Mouse (Mus musculus): ENCODE results near the gene Nptx1. TPM values are rescaled to one million over a fixed set of nuclear protein-coding genes. Genes with fewer than 3 reads are reported as not detected.

Gene Nptx1
- polyA plus RNA-seq (2015; fragmentation: Nextera tagmentation; extraction: Ambion mirVana), result 0.04 TPM in 1 of 2 replicates, not detected in the other

- H3K27me3 ChIP-seq (ENCODE audit: insufficient read depth, low read length), result peaks cover 75% of the 10 kb centered on the region
- ATAC-seq (0 out of 2 replicates have a peak, but pooled peaks have one; percentile 15), DNase-seq (no peak)
- peak within 1 kb of the TSS; percentile 51 for H3K4me3 ChIP-seq (ENCODE audit: low read depth, low read length)
- no peak for TF ChIP-seq EP300 (IDR thresholded peaks at IDR 0.05; ENCODE audit: low read depth)
- H3K27ac ChIP-seq (ENCODE audit: low read depth), result no peak within 1 kb of the TSS
- WGBS (ENCODE audit: insufficient replicate concordance), result under 1% methylated on average over 84 of the region's 90 CpGs
- no peaks in the 10 kb centered on the region for H3K36me3 ChIP-seq (replicated peaks; ENCODE audit: insufficient read depth, low read length)
- peak within 1 kb of the TSS; percentile 79 for H3K4me2 ChIP-seq (ENCODE audit: low read depth, low read length)
- H3K9ac ChIP-seq (replicated peaks), result peak within 1 kb of the TSS; percentile 44
- H3K4me1 ChIP-seq (ENCODE audit: insufficient read depth), result peaks cover 33% of the 10 kb centered on the region
- H3K9me3 ChIP-seq (ENCODE audit: low read length), result no peaks in the 10 kb centered on the region
Observed at GRCm38 (mm10) chr11:119547183-119547921, at the start of gene Nptx1. Gene Nptx1, minus strand, starts transcription at chr11:119547753.

GRCm38 (mm10) chr11:119593966-119594365, 46.4 kb upstream of the Nptx1 start:
- Histone ChIP-seq H3K36me3 (replicated peaks; ENCODE audit: insufficient read depth, low read length) (no peaks in the 10 kb centered on the region), H3K27me3 (ENCODE audit: insufficient read depth, low read length) (0 out of 2 replicates have a peak, but pooled peaks cover 8% of the 10 kb centered on the region), H3K27ac (ENCODE audit: low read depth) (no peak overlapping the region), H3K4me3 (ENCODE audit: low read depth, low read length) (no peak overlapping the region), H3K4me2 (ENCODE audit: low read depth, low read length) (no peak overlapping the region), H3K4me1 (ENCODE audit: insufficient read depth) (no peaks in the 10 kb centered on the region), H3K9me3 (ENCODE audit: low read length) (no peaks in the 10 kb centered on the region), H3K9ac (replicated peaks) (no peak overlapping the region)
- DNase-seq (no peak), ATAC-seq (no peak)
- 33% methylated on average over 3 of the region's 3 CpGs for WGBS (ENCODE audit: insufficient replicate concordance)
- TF ChIP-seq CTCF (IDR thresholded peaks at IDR 0.05; ENCODE audit: low read depth) (no peak), EP300 (IDR thresholded peaks at IDR 0.05; ENCODE audit: low read depth) (no peak)

- 33% methylated on average over 7 of the region's 7 CpGs for WGBS (ENCODE audit: insufficient replicate concordance)
- ATAC-seq, result no peak
Observed at GRCm38 (mm10) chr11:119589242-119589641, 41.7 kb upstream of the Nptx1 start.

GRCm38 (mm10) chr11:119587112-119587511, 39.6 kb upstream of the Nptx1 start:
- Histone ChIP-seq H3K36me3 (replicated peaks; ENCODE audit: insufficient read depth, low read length) (no peaks in the 10 kb centered on the region), H3K4me1 (ENCODE audit: insufficient read depth) (no peaks in the 10 kb centered on the region), H3K27me3 (ENCODE audit: insufficient read depth, low read length) (0 out of 2 replicates have a peak, but pooled peaks cover 4% of the 10 kb centered on the region), H3K4me2 (ENCODE audit: low read depth, low read length) (no peak overlapping the region), H3K9me3 (ENCODE audit: low read length) (no peaks in the 10 kb centered on the region), H3K9ac (replicated peaks) (no peak overlapping the region), H3K27ac (ENCODE audit: low read depth) (no peak overlapping the region), H3K4me3 (ENCODE audit: low read depth, low read length) (no peak overlapping the region)
- DNase-seq (no peak), ATAC-seq (no peak)
- TF ChIP-seq EP300 (IDR thresholded peaks at IDR 0.05; ENCODE audit: low read depth), result no peak
- TF ChIP-seq CTCF (IDR thresholded peaks at IDR 0.05; ENCODE audit: low read depth), result no peak
- 55% methylated on average over 5 of the region's 5 CpGs for WGBS (ENCODE audit: insufficient replicate concordance)

More at GRCm38 (mm10) chr11:119589242-119589641, 41.7 kb upstream of the Nptx1 start:
- H3K9me3 ChIP-seq (ENCODE audit: low read length), result no peaks in the 10 kb centered on the region
- H3K27ac ChIP-seq (ENCODE audit: low read depth), result no peak overlapping the region
- H3K4me2 ChIP-seq (ENCODE audit: low read depth, low read length), result no peak overlapping the region
- H3K9ac ChIP-seq (replicated peaks), result no peak overlapping the region
- 0 out of 2 replicates have a peak, but pooled peaks cover 8% of the 10 kb centered on the region for H3K27me3 ChIP-seq (ENCODE audit: insufficient read depth, low read length)
- DNase-seq, result no peak
- no peak overlapping the region for H3K4me3 ChIP-seq (ENCODE audit: low read depth, low read length)
- no peak for TF ChIP-seq EP300 (IDR thresholded peaks at IDR 0.05; ENCODE audit: low read depth)
- TF ChIP-seq CTCF (IDR thresholded peaks at IDR 0.05; ENCODE audit: low read depth), result no peak
- H3K4me1 ChIP-seq (ENCODE audit: insufficient read depth), result no peaks in the 10 kb centered on the region
- H3K36me3 ChIP-seq (replicated peaks; ENCODE audit: insufficient read depth, low read length), result no peaks in the 10 kb centered on the region

GRCm38 (mm10) chr11:119586511-119586910, 39.0 kb upstream of the Nptx1 start:
- ATAC-seq, result no peak
- no peak overlapping the region for H3K4me3 ChIP-seq (ENCODE audit: low read depth, low read length)
- no peaks in the 10 kb centered on the region for H3K4me1 ChIP-seq (ENCODE audit: insufficient read depth)
- DNase-seq, result no peak
- H3K27me3 ChIP-seq (ENCODE audit: insufficient read depth, low read length), result 0 out of 2 replicates have a peak, but pooled peaks cover 4% of the 10 kb centered on the region
- 74% methylated on average over 4 of the region's 4 CpGs for WGBS (ENCODE audit: insufficient replicate concordance)
- no peak for TF ChIP-seq EP300 (IDR thresholded peaks at IDR 0.05; ENCODE audit: low read depth)
- no peak for TF ChIP-seq CTCF (IDR thresholded peaks at IDR 0.05; ENCODE audit: low read depth)
- no peaks in the 10 kb centered on the region for H3K36me3 ChIP-seq (replicated peaks; ENCODE audit: insufficient read depth, low read length)
- no peak overlapping the region for H3K27ac ChIP-seq (ENCODE audit: low read depth)
- H3K9me3 ChIP-seq (ENCODE audit: low read length), result no peaks in the 10 kb centered on the region
- H3K4me2 ChIP-seq (ENCODE audit: low read depth, low read length), result no peak overlapping the region
- no peak overlapping the region for H3K9ac ChIP-seq (replicated peaks)

- no peaks in the 10 kb centered on the region for H3K27me3 ChIP-seq (ENCODE audit: insufficient read depth, low read length)
- no peaks in the 10 kb centered on the region for H3K9me3 ChIP-seq (ENCODE audit: low read length)
- H3K9ac ChIP-seq (replicated peaks), result no peak overlapping the region
- H3K4me2 ChIP-seq (ENCODE audit: low read depth, low read length), result no peak overlapping the region
- WGBS (ENCODE audit: insufficient replicate concordance), result 77% methylated on average over 2 of the region's 2 CpGs
- no peak overlapping the region for H3K4me3 ChIP-seq (ENCODE audit: low read depth, low read length)
- DNase-seq, result no peak
- H3K27ac ChIP-seq (ENCODE audit: low read depth), result no peak overlapping the region
- no peak for ATAC-seq
- H3K36me3 ChIP-seq (replicated peaks; ENCODE audit: insufficient read depth, low read length), result no peaks in the 10 kb centered on the region
- H3K4me1 ChIP-seq (ENCODE audit: insufficient read depth), result no peaks in the 10 kb centered on the region
- TF ChIP-seq EP300 (IDR thresholded peaks at IDR 0.05; ENCODE audit: low read depth) (no peak), CTCF (IDR thresholded peaks at IDR 0.05; ENCODE audit: low read depth) (no peak)
Observed at GRCm38 (mm10) chr11:119577721-119578120, 30.2 kb upstream of the Nptx1 start.

All from liver, postnatal 0 days (tissue).